Mouse (Mus musculus) heart, adult 8-10 months (tissue): ENCODE data around the gene Gm26938. TPM values are rescaled to one million over a fixed set of nuclear protein-coding genes. Genes with fewer than 3 reads are reported as not detected.

Experiments
- DNase-seq: peaks from one replicate; pipeline ENCODE4 v3.0.0; 2022; ENCODE audit warnings: low spot score
- microRNA-seq: library from miRNA; unstranded; fragments of <30 nt; microRNA quantifications from one replicate; pipeline ENCODE4 v1.2.0, GENCODE M21; 2022
- total RNA-seq, 4 experiments: library from RNA; stranded (reverse); gene quantifications; 2 replicates each; pipeline ENCODE4 v1.2.4; 2022

Gene Gm26938
- total RNA-seq, 4 experiments from 2014 or later = not detected

- peak; percentile 62 for DNase-seq
Measured at GRCm38 (mm10) chr5:139794938-139795337, 31.3 kb downstream of the Gm26938 start.

DNA sequence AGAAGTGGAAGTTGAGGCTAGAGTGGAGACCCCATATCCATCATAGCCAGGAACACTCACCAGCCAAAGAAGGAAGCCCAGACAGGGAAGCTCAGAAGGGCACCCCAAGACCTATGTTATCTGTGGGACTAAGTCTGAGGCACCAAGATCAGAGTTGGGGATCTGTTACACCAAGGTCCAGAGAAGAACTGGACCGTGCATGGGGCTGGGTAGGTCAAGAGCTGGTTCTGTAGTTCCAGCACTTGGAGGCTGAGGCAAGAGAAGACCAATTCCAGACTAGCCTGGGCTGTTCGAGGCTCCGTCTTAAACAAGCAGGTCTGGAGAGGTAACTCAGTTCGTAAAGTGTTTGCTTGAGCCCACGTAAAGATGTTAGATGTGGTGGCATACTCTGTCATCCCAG lies 32.1 kb downstream of the Gm26938 start:
- no peak for DNase-seq

DNA sequence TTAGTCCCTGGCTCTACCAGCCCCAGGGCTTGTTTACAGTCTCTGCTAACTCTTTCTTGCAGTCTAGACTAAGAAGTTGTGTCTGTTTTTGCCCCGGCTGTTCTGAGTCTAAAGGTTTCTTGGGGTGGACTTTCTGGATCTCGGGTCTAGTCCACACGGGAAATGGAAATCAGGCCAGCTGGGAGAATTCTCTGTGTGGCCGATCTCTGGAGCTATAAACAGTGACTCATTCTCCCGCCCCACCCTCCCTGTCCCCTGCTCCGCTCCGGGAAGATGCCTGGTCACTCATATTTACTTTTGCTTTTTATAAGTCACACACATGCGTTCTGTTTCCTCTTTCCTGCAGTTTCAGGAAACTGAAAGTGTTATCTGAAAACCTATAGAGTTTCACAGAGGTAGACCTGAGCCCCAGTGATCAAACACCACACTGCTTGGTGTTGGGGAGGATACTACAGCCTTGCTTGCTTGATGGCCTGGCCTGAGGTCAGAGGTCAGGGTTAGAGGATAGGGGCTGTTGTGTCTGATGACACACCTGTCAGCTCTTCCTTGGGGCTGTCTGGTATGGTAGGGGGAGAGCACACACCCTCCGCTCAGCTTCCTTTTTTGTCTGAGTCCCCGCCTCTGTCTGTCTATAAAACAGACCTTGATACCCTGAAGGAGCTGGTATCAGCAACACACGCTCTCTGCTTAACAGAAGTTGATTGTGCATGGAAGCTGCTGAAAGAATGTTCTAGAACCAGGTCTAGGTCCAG lies 32.7 kb downstream of the Gm26938 start:
- DNase-seq = peak; percentile 69

- DNase-seq = peak; percentile 41
Measured at GRCm38 (mm10) chr5:139792966-139793337, 33.3 kb downstream of the Gm26938 start.

- peak; percentile 40 for DNase-seq
Measured at GRCm38 (mm10) chr5:139792159-139792775, 33.9 kb downstream of the Gm26938 start.

DNA sequence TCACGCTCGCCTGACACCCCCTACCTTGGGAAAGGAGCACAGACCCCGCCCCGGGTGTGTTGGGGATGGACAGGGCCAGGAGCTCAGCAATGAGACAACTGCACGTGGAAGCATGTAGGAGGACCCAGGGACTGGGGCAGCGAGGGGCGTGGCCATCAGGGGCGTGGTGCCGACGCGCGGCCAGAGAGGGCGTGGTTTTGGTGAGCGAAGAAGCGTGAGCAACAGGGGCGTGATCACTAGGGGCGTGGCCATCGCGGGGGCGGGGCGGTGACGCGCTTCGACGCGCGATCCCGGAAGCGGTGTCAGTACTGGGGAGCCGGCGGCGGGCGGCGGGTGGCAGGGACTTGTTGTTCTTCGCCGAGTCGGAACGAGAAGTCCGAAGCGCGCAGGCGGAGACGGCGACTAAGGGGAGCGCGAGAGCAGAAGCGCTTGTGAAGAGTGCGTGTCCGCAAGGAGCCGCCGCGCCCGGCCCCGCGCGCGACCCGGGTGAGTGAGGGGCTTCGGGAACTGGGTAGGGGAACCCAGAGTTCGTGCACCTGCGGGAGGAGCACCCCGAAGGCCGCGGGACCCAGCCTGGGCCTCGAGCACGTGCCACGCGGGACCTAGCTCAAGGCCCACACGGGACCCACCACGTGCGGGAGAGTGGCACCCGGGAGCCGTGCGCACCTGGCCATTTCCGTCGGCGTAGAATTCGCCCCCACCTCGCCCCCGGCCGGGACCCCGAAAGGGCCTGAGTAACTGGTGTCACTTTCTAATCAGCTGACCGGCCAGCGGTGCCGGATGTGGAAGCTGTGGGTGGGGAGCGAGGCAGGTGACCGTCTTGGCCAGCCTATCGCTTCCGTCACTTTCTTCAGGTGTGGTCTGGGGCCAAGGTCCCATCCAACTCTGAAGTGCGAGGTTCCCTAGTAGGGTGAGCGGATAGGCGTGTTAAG lies 34.7 kb downstream of the Gm26938 start, which contains the start of gene Mafk:
Gene Mafk, plus strand, starts transcription at position 287 of the 932 bp plus-strand sequence.
- peak; percentile 97 for DNase-seq

DNA sequence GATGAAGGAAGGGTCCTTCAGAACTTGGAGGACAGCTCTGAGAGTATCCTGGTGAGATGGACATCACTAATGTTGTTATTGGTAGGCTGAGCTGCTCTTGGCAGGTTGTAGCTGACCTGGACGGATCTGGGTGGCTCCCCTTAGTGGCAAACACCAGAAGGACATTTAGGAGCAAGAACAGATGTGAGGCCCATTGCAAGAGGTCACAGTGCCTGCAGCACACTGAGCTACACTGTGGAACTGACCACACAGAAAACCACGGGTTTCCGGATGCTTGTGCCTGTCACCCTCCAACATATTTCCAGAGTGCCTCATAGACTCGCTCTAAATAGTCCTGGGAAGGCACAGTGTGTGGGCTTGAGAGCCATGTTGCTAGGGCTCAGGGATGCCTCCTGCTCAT lies 36.7 kb downstream of the Gm26938 start:
- no peak for DNase-seq

DNA sequence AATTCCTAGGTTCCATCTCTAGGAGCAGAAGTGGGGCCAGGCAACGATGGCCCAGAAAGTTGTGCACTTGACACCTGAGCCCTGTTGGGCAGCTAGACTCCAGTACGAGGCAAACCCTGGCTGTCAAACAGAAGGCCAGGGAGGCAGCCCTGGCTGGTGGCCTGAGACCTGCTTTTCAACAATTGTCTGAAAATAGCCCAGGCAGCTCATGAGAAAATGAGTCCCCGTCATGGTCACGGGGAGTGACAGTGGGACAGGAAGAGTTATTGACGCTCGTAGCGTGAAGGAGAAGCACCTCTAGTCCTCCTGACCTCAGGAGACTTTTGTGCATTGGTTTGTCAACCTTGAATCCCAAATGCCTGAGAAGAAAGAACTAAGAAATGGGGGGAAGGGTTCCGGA lies 44.8 kb downstream of the Gm26938 start:
- peak; percentile 67 for DNase-seq

DNA sequence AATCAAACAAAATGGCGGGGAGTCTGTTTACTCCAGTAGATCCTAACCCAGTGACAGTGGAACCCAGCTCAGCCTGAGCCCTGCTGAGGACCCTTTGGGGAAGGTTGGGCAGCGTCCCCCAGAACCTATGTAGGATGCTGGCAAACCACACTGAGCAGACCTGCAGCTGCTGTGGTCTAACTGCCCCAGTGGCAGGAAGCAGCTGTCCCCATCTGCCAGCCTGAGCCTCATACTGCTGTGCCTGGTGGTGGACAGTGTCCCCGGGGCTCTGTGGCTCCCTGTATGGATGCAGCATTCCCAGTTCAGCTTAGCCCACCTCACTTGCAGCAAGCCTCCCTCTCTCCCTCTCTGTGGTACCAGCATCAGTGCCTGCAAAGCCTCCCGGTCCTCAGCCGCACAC lies 49.2 kb downstream of the Gm26938 start:
- no peak for DNase-seq

GRCm38 (mm10) chr5:139775216-139775926 lies 50.8 kb downstream of the Gm26938 start, which contains the start of gene Ints1:
Ints1 (minus strand) TSS chr5:139775674.
- peak; percentile 95 for DNase-seq

DNA sequence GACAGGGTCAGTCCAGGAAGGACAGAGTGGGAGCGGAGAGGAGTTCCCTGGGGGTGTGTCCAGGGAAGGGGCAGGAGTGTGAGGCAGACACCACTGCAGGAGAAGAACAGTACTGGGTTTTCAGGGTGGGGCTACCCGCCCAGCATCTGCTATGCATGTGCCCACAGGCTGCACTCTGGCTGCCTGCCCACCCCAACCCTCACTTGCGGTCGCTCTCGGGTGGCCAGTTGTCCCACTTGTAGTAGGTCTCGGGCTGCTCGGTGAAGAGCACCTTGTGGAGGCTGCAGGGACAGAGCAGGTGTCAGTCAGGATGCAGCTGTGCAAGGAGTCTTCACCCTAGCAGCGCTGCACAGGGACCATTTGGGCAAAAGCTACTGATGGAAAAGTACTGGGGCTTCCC lies 58.0 kb downstream of the Gm26938 start:
- no peak for DNase-seq

- DNase-seq = no peak
Measured at GRCm38 (mm10) chr5:139764296-139764695, 61.9 kb downstream of the Gm26938 start.

DNA sequence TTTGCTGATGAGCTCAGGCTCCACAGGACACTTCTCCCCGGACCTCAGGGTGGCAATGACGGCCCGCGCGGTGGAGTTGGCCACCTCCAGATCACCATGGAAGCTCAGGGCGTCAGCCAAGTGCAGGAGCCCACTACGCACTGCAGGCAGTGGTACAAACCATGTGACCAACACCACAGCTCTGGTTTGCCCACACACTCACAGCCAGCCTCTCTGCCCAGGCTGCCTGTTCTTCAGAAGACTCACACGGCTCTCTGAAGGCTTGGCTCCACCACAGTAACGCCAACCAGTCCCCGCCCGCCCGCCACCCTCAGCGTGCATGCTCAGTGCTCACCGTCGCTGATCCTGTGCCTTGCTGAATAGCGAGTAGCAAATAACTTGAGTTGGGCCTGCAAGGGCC lies 68.1 kb downstream of the Gm26938 start:
- DNase-seq = no peak

Small RNA genes lying within 50 kb of the gene (microRNA-seq; reads per million reads assigned to microRNA genes)
- gene Mir7037 = not detected

Other genes starting within 250 kb of the Gm26938 start
- gene Micall2, start 90.1 kb downstream of the Gm26938 start, total RNA-seq = 1 to 10 TPM; 1.3 to 2.6 (median 1.9) TPM
- gene Ints1, start 50.7 kb downstream of the Gm26938 start, total RNA-seq = 10 to 100 TPM; 39.2 to 43.9 (median 40.1) TPM
- gene Mafk, start 34.9 kb downstream of the Gm26938 start, total RNA-seq = 10 to 100 TPM; 27.3 to 35.9 (median 33.9) TPM
- gene Tmem184a, start 6.5 kb downstream of the Gm26938 start, total RNA-seq = under 1 TPM in 3 of 4 experiments, not detected in 1; 0.22 to 0.87 (median 0.47) TPM
- gene Psmg3, start 478 bp upstream of the Gm26938 start, total RNA-seq = 10 to 100 TPM in 1 of 4 experiments, 1 to 10 TPM in 3; 7.0 to 10.6 (median 9.1) TPM
- under 1 TPM in 3 of 4 experiments, not detected in 1; 0.13 to 0.43 (median 0.41) TPM for gene Elfn1, start 81.5 kb upstream of the Gm26938 start, total RNA-seq